Mouse (Mus musculus) urinary bladder, adult 2 months (tissue): ENCODE results near the gene Ttc9. TPM values are rescaled to one million over a fixed set of nuclear protein-coding genes. Genes with fewer than 3 reads are reported as not detected.

ENCODE experiments used
- polyA plus RNA-seq: library from polyadenylated mRNA; depleted of rRNA; stranded (reverse); fragments of >200 nt; gene quantifications from 2 replicates; pipeline ENCODE4 v1.2.3, GENCODE M21; 2012; rRNA removed

Ttc9 gene
- polyA plus RNA-seq, 1 experiment = 7.4 TPM

Other genes with a start within 250 kb of the Ttc9 start
- 1.3 and 1.5 TPM in 2 replicates for gene Adam4, start 209.3 kb upstream of the Ttc9 start, polyA plus RNA-seq
- 73.2 and 88.9 TPM in 2 replicates for gene Cox16, start 146.1 kb upstream of the Ttc9 start, polyA plus RNA-seq
- 14.6 and 20.0 TPM in 2 replicates for gene Gm20498, start 98.3 kb upstream of the Ttc9 start, polyA plus RNA-seq
- gene Synj2bp, start 98.3 kb upstream of the Ttc9 start, polyA plus RNA-seq = 36.6 and 38.0 TPM in 2 replicates
- 0.04 and 0.06 TPM in 2 replicates for gene Adam21, start 62.8 kb upstream of the Ttc9 start, polyA plus RNA-seq
- 33.0 and 41.8 TPM in 2 replicates for gene Med6, start 36.2 kb upstream of the Ttc9 start, polyA plus RNA-seq
- 1.4 and 2.3 TPM in 2 replicates for gene Map3k9, start 149.9 kb downstream of the Ttc9 start, polyA plus RNA-seq
- 23.3 and 35.3 TPM in 2 replicates for gene Pcnx, start 228.8 kb downstream of the Ttc9 start, polyA plus RNA-seq